ENCODE assay signal across 8 mouse cellular contexts in the genomic region with DNA sequence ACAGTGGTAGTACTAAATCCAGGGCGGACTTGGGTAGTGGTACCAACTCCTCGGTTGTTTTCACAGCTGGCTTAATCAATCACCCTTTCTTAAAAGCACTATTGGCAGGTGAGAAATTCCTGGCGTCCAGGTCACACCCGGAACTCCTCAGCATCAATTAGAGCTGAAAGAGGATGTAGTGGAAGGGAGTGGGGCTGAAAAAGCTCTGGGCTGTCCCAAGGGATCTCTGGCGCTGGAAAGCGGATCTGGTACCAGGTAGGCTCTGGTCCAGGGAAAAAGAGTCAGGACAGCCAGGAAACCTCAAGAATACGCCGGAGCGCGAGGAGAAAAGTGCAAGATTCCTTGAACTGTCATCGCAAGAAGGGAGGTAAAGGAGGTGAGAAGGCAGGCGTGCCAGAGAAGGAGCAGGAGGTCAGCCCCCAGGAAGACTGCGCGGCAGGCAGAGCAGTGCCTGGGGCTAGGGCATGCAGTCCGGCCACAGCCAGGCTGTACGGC. TPM values are rescaled to one million over a fixed set of nuclear protein-coding genes. Genes with fewer than 3 reads are reported as not detected.
A peak's percentile ranks its signal among the peaks of the same experiment; 100 is the strongest.
DNase-seq lines count a peak whose midpoint lies in the region; ATAC-seq and TF ChIP-seq lines count a peak whose summit lies in the region.

No protein-coding gene starts in this region.

- no peak for TF ChIP-seq POLR2A in lung, adult 2 months (IDR thresholded peaks at IDR 0.05; ENCODE audit: borderline replicate concordance, extremely low read depth, low read depth, low read length)

- H3K4me1 ChIP-seq in lung, adult 2 months (ENCODE audit: control insufficient read depth, insufficient read depth, low read length): peaks cover 2% of the 10 kb centered on the region; the same call in 1 of the 2 replicates
- peaks cover 11% of the 10 kb centered on the region for H3K4me1 ChIP-seq in neural tube, embryonic 12.5 days

- peak; percentile 54 for DNase-seq in lung, adult 2 months
- no peak for DNase-seq in lung, postnatal 14 days
- peak; percentile 69 for DNase-seq in embryo, embryonic 9.5 days (ENCODE audit: extremely low spot score)
- peak; percentile 36 for DNase-seq in heart, adult 8-10 months (ENCODE audit: low spot score)
- DNase-seq in kidney, postnatal 25 days: peak; percentile 23 to 52
- DNase-seq in retina, postnatal 1 day: no peak
- DNase-seq in thymus, postnatal 10 days (ENCODE audit: low spot score in 2 of 2): no peak

- peak overlapping the region; percentile 65 for H3K4me3 ChIP-seq in lung, adult 2 months (replicated peaks; ENCODE audit: extremely low read depth, low read depth, low read length)
- H3K4me3 ChIP-seq in neural tube, embryonic 12.5 days: peak overlapping the region; percentile 76

- no peaks in the 10 kb centered on the region for H3K36me3 ChIP-seq in neural tube, embryonic 12.5 days

- peak overlapping the region; percentile 93 for H3K4me2 ChIP-seq in neural tube, embryonic 12.5 days (replicated peaks)

- peak overlapping the region; percentile 69 for H3K9ac ChIP-seq in neural tube, embryonic 12.5 days

- 3% methylated on average over 16 of the region's 16 CpGs for WGBS in lung, adult 2 months
- 2% methylated on average over 16 of the region's 16 CpGs for WGBS in neural tube, embryonic 12.5 days

- H3K27me3 ChIP-seq in neural tube, embryonic 12.5 days (replicated peaks): 0 out of 2 replicates have a peak, but pooled peaks cover 3% of the 10 kb centered on the region

- no peak for TF ChIP-seq CTCF in lung, adult 2 months (IDR thresholded peaks at IDR 0.05; ENCODE audit: insufficient read depth, low read length)

- H3K27ac ChIP-seq in neural tube, embryonic 12.5 days: no peak overlapping the region

- no peaks in the 10 kb centered on the region for H3K9me3 ChIP-seq in neural tube, embryonic 12.5 days

- peak; percentile 12 for ATAC-seq in neural tube, embryonic 12.5 days (ENCODE audit: low FRiP score, low read depth)

RNA-seq across cellular contexts. Expression of a gene that starts 0.7 kb away (rescaled TPM):
- polyA plus RNA-seq in lung, adult 2 months (2012; rRNA removed): 6.3 and 6.8 TPM in 2 replicates
- total RNA-seq in heart, adult 8-10 months (2022): 1 to 10 TPM; 4.9 to 6.4 (median 6.1) TPM
- polyA plus RNA-seq in neural tube, embryonic 12.5 days (2016; fragmentation: Nextera tagmentation; extraction: Ambion mirVana): 3.3 and 3.8 TPM in 2 replicates

Comparison
In these comparisons a context has a peak if more than half of its experiments do, and no peak if none do; other contexts are left out.
1. DNase-seq: peak in lung, adult 2 months (single experiment), embryo, embryonic 9.5 days (single experiment), heart, adult 8-10 months (single experiment) and kidney, postnatal 25 days (2 of 2); none in lung, postnatal 14 days (single experiment), retina, postnatal 1 day (single experiment) and thymus, postnatal 10 days (0 of 2).